Mouse (Mus musculus) forebrain, embryonic 15.5 days (tissue): ENCODE data around the gene Parp16. TPM values are rescaled to one million over a fixed set of nuclear protein-coding genes. Genes with fewer than 3 reads are reported as not detected.
"Not testable (repeated sequence)": the region's sequence is repeated elsewhere in the genome, so short reads cannot be mapped to it uniquely, and the experiment has no call there.

Experiments used
- ATAC-seq: fragments of 200-750 bp; cut with Nextera tagmentation; replicated peaks from 2 replicates; pipeline ENCODE4 v1.8.0; 2017; ENCODE audit warnings: mild to moderate bottlenecking, moderate TSS enrichment, moderate library complexity
- H3K27ac ChIP-seq: fragments of 300-500 bp; sonication (generic); replicated peaks from 2 replicates; pipeline ENCODE4 v1.5.1; 2015; ENCODE audit warnings: mild to moderate bottlenecking, inconsistent platforms
- H3K27me3 ChIP-seq: fragments of 300-500 bp; sonication (generic); 2 replicates; pipeline ENCODE4 v1.6.1; 2015; ENCODE audit warnings: inconsistent platforms
- H3K36me3 ChIP-seq: fragments of 300-500 bp; sonication (generic); 2 replicates; pipeline ENCODE4 v1.6.1; 2015; ENCODE audit warnings: mild to moderate bottlenecking, inconsistent platforms
- H3K4me1 ChIP-seq: fragments of 300-500 bp; sonication (generic); 2 replicates; pipeline ENCODE4 v1.6.1; 2015; ENCODE audit warnings: inconsistent platforms
- H3K4me2 ChIP-seq: fragments of 300-500 bp; sonication (generic); replicated peaks from 2 replicates; pipeline ENCODE4 v1.6.1; 2015; ENCODE audit warnings: mild to moderate bottlenecking, inconsistent platforms
- H3K4me3 ChIP-seq: fragments of 300-500 bp; sonication (generic); 2 replicates; pipeline ENCODE4 v1.5.1; 2015; ENCODE audit warnings: mild to moderate bottlenecking, inconsistent platforms
- H3K9ac ChIP-seq: fragments of 300-500 bp; sonication (generic); replicated peaks from 2 replicates; pipeline ENCODE4 v1.6.1; 2015; ENCODE audit warnings: mild to moderate bottlenecking, inconsistent platforms
- H3K9me3 ChIP-seq: fragments of 300-500 bp; sonication (generic); 2 replicates; pipeline ENCODE4 v1.6.1; 2016; ENCODE audit warnings: inconsistent platforms
- WGBS: fragments of 180-500 bp; shearing (Covaris S2); methylation state at CpG from one replicate; pipeline ENCODE4 v1.1.7; 2015; ENCODE audit warnings: mixed read lengths; 5-methylcytosine and 5-hydroxymethylcytosine counted together
- polyA plus RNA-seq: library from polyadenylated mRNA; unstranded; fragments of >200 nt; fragmentation: Nextera tagmentation; extraction: Ambion mirVana; gene quantifications from 2 replicates; pipeline ENCODE4 v1.2.1, GENCODE M21; 2015

Gene Parp16
- polyA plus RNA-seq, 1 experiment from 2014 or later: 4.9 TPM

DNA sequence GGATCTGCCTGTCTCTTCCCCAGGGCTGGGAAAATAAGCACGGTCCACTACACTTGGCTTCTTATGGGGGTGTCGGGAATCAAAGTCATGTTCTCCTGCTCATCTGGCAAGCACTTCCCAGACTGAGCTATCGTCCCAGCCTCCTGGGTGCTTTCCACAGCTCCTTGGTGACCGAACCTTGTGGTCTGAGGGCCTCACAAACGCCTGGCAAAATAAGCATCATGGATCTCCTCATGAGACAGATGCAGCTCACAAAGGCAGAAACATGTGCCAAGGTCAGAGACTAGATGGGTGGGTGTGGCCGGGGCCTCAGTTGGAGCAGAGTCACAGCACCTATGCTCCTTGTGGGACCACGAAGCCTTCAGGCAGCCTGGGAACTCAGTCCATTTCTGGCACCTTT, 64.2 kb downstream of the Parp16 start:
- H3K9ac ChIP-seq: no peak overlapping the region
- 85% methylated on average over 7 of the region's 7 CpGs for WGBS
- no peak overlapping the region for H3K27ac ChIP-seq
- no peak overlapping the region for H3K4me2 ChIP-seq
- H3K9me3 ChIP-seq: no peaks in the 10 kb centered on the region
- no peaks in the 10 kb centered on the region for H3K27me3 ChIP-seq
- no peaks in the 10 kb centered on the region for H3K36me3 ChIP-seq
- ATAC-seq: no peak
- H3K4me3 ChIP-seq: no peak overlapping the region
- H3K4me1 ChIP-seq: no peaks in the 10 kb centered on the region

DNA sequence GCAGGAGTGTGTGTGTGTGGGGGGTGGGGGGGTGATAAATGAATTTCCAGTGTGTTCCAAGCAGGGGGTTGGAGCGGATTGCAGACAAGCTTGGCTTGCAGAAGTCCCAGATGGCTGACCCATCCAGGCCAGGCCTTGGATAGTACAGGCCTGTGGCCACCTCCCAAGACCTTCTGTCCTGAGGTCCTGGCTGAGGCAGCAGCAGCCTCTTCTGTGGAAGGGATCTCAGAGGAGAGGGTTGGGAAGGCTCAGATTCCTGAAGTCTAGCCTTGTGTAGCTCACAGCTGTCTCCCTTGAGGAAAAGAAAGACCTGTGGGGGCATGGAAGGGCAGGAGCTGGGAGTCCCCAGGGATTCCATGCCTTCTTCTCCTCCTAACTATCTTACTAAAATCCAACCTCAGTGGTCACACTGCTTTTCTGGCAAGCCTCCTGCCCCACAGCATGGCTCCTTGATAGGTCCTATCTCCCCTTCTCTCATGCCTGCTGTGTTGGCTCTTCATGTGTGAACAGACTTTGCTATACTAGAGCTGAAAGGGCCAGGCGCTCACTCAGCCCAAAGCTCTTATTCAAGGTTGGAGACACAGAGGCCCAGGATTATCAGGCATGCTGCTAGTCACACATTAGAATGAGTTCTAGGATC, 66.6 kb downstream of the Parp16 start:
- Histone ChIP-seq H3K4me1 (peaks cover 4% of the 10 kb centered on the region; the same call in 1 of the 2 replicates), H3K27me3 (no peaks in the 10 kb centered on the region), H3K36me3 (no peaks in the 10 kb centered on the region), H3K4me3 (no peak overlapping the region), H3K9ac (no peak overlapping the region), H3K27ac (no peak overlapping the region), H3K4me2 (no peak overlapping the region), H3K9me3 (no peaks in the 10 kb centered on the region)
- whole genome bisulfite sequencing: 92% methylated on average over 2 of the region's 2 CpGs
- no peak for ATAC-seq

DNA sequence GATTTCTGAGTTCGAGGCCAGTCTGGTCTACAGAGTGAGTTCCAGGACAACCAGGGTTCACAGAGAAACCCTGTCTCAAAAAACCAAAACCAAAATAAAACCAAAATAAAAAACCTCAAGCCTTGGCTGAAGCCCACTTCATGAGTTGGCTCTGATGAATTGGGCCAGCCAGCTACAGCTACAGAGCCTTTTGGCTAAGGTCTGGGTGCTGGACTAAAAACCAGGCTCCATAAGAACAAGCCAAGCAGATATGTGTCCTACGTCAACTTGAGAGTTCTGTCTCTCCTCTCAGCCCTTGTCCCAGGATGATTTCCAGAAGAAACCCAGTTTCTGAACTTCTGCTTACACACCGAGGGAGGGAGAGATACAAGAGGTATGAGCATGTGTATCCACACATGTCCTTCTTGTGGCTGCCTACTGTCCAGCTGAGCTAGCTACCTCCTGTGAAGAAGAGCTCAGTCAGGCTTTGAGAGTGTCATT, 67.5 kb downstream of the Parp16 start:
- no peak overlapping the region for H3K4me3 ChIP-seq
- 94% methylated on average over 3 of the region's 3 CpGs for WGBS
- ATAC-seq: no peak

DNA sequence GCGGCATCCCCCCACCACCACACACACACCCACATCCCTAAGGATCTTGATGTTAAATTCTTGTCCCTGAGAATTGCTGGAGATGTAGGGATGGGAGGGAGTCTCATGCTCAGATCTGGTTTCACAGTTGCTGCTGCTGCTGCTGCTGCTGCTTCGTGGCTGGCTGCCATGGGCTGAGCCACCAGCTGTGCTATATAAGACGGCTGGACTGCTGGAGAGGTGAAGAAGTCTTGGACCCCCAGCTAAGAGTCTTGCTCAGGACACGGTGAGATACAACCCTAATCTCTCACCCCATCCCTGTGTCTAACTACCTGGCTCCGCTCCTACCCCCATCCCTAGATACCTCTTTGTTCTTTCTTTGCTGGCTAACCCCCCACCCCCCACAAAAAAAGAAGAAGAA, 69.8 kb downstream of the Parp16 start, which contains the start of gene Cilp:
Gene Cilp, plus strand, starts transcription at position 222 of the 400 bp plus-strand sequence.
- H3K27ac ChIP-seq: no peak within 1 kb of the TSS
- no peak within 1 kb of the TSS for H3K9ac ChIP-seq
- H3K4me2 ChIP-seq: no peak within 1 kb of the TSS
- H3K27me3 ChIP-seq: no peaks in the 10 kb centered on the region
- ATAC-seq: no peak
- no peak within 1 kb of the TSS for H3K4me3 ChIP-seq
- H3K36me3 ChIP-seq: no peaks in the 10 kb centered on the region
- peaks cover 25% of the 10 kb centered on the region for H3K4me1 ChIP-seq
- WGBS: 45% methylated on average over 5 of the region's 5 CpGs
- no peaks in the 10 kb centered on the region for H3K9me3 ChIP-seq

More for the DNA sequence above, 67.5 kb downstream of the Parp16 start:
- Histone ChIP-seq H3K9ac (no peak overlapping the region), H3K36me3 (no peaks in the 10 kb centered on the region), H3K27ac (no peak overlapping the region), H3K4me1 (peaks cover 11% of the 10 kb centered on the region), H3K4me2 (no peak overlapping the region), H3K27me3 (no peaks in the 10 kb centered on the region), H3K9me3 (no peaks in the 10 kb centered on the region)

DNA sequence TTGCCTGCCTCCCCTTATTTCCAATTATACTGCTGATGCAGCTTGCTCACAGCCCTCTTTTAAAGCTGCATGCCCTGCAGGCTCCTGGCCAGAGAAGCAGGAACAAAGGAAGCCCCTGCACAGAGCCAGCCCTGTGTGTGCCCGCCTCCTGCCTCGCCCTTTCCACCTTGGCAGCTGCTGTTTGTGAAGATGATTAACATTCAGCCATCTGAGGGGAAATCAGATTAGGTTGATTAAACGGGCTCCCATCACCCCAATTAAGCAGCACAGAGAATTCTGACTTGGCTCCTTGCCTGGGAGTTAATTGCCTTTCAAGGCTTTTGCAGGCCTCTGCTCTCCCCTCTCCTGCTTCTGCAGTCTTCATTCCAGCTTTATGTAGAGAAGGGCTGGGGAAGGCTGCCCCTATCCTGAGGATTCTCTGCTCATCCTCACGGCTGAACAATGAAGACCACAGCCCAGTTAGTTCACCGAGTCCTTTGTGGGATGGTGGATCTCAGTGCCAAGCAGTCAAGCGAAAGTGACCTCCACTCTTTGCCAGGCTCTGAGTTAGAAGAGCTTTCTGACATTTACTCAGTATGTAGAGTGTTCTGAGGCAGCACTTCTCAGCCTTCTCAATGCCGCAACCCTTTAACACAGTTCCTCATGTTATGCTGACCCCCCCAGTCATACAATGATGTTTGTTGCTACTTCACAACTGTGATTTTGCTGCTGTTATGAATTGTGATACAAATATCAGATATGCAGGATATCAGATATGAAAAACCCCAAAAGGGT, 72.8 kb downstream of the Parp16 start:
- no peak overlapping the region for H3K4me3 ChIP-seq
- H3K4me1 ChIP-seq: peaks cover 25% of the 10 kb centered on the region
- H3K9ac ChIP-seq: peak overlapping the region; percentile 19; the same call in 1 of the 2 replicates
- peak; percentile 97 for ATAC-seq
- H3K27me3 ChIP-seq: no peaks in the 10 kb centered on the region
- H3K4me2 ChIP-seq: no peak overlapping the region; the same call in 1 of the 2 replicates
- H3K9me3 ChIP-seq: no peaks in the 10 kb centered on the region
- no peaks in the 10 kb centered on the region for H3K36me3 ChIP-seq
- 4% methylated on average over 7 of the region's 7 CpGs for WGBS
- H3K27ac ChIP-seq: peak overlapping the region; percentile 96

DNA sequence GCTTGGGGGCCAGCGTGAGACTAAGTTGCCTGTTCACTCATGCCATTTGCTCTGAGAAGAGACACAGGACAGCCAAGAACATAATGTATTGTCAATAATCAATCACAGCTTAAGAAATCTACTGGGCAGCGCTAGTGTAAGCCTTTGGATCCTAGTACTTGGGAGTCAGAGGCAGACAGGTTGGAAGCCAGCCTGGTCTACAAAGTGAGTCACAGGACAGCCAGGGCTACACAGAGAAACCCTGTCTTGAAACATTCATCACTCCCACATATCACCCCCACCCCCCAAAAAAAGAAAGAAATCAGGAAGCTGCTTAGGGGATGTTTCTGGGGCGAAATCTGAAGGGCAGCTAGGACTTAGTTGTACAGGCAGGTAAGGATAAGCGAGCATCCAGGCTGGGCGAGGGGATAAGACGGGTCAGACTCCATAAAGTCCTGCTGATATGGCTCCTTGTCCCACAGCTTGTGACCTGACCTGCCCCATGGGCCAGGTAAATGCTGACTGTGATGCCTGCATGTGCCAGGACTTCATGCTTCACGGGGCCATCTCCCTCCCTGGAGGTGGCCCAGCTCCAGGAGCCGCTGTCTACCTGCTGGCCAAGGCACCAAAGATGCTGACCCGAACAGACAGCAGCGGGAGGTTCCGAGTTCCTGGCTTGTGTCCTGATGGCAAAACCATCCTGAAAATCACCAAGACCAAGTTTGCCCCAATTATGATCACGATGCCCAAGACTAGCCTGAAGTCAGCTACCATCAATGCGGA, 78.1 kb downstream of the Parp16 start:
- no peak overlapping the region for H3K27ac ChIP-seq
- H3K27me3 ChIP-seq: no peaks in the 10 kb centered on the region
- 89% methylated on average over 13 of the region's 13 CpGs for WGBS
- no peak overlapping the region for H3K9ac ChIP-seq
- H3K9me3 ChIP-seq: no peaks in the 10 kb centered on the region
- no peak overlapping the region for H3K4me3 ChIP-seq
- H3K4me1 ChIP-seq: peaks cover 8% of the 10 kb centered on the region
- ATAC-seq: no peak
- no peaks in the 10 kb centered on the region for H3K36me3 ChIP-seq
- H3K4me2 ChIP-seq: no peak overlapping the region

DNA sequence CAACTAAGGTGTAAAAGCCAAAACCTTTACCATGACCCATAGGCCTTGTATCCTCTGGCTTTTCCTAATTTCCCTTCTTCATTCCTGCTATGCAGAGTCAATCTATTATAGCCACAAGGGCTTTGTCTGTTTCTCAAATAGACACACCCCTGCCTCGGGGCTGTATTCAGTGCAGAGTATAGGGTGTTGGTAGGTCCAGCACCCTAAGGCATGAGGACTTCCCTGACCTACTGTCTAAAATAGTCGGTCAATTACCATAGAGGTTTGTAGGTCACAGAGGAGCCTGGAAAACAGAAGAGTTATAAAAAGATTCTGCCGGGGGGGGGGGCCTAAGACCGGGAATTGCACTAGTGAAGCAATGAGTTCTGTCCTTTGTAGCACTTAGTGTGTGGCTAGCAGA, 78.7 kb downstream of the Parp16 start:
- H3K4me3 ChIP-seq: no peak overlapping the region
- 77% methylated on average over 4 of the region's 4 CpGs for WGBS
- ATAC-seq: no peak

DNA sequence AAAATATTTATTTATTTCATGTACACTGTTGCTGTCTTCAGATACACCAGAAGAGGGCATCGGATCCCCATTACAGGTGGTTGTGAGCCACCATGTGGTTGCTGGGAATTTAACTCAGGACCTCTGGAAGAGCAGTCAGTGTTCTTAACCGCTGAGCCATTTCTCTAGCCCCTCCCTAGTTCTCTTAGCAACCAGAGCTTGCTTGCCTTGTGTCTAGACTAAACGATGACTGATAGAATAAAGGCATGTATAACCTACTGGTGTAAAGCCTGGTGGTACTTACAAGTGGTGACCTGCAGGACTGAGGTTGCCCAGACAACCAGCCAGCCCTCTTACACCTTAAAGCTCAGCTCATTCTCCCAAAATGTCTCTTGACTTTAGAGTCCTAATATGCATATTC, 79.7 kb downstream of the Parp16 start:
- H3K27ac ChIP-seq, H3K36me3 ChIP-seq, H3K4me1 ChIP-seq, H3K4me2 ChIP-seq, H3K9ac ChIP-seq, H3K27me3 ChIP-seq, H3K9me3 ChIP-seq, ATAC-seq, H3K4me3 ChIP-seq: not testable (repeated sequence)
- WGBS: 68% methylated on average over 3 of the region's 3 CpGs

More for the DNA sequence above, 78.7 kb downstream of the Parp16 start:
- Histone ChIP-seq H3K9me3 (no peaks in the 10 kb centered on the region), H3K4me2 (no peak overlapping the region), H3K27me3 (no peaks in the 10 kb centered on the region), H3K27ac (no peak overlapping the region), H3K36me3 (no peaks in the 10 kb centered on the region), H3K4me1 (peaks cover 1% of the 10 kb centered on the region), H3K9ac (no peak overlapping the region)

DNA sequence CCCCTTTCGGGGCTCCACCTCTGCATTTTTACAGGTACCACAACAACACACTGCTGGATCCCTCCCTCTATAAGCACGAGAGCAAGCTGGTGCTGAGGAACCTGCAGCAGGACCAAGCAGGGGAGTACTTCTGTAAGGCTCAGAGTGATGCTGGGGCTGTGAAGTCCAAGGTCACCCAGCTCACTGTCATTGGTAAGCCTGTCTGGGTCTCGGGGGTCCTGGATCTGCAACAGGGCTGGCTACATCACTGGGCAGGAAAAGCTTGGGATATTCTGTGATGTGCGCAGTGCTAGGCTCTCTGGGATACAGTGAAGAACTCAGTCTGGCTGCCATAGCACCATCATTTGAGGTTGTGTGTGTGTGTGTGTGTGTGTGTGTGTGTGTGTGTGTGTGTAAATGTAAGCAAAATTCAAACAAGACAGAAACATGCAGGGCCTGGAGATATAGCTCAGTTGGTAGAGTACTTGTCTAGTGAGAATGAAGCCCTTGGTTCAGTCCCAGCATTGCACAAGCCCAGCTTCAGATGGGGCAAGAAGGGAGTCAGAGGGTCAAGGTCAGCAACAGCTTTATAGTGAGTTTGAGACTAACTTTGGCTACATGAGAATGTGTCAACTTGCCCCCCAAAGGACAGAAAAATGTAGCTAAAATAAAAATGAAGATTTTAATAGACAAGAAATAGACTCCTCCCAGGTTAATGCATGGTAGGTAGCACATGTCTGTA, 80.8 kb downstream of the Parp16 start:
- H3K9ac ChIP-seq: no peak overlapping the region
- no peaks in the 10 kb centered on the region for H3K4me1 ChIP-seq
- no peak overlapping the region for H3K4me3 ChIP-seq
- ATAC-seq: no peak
- H3K4me2 ChIP-seq: no peak overlapping the region
- no peaks in the 10 kb centered on the region for H3K27me3 ChIP-seq
- H3K9me3 ChIP-seq: no peaks in the 10 kb centered on the region
- 85% methylated on average over 4 of the region's 4 CpGs for WGBS
- no peak overlapping the region for H3K27ac ChIP-seq
- no peaks in the 10 kb centered on the region for H3K36me3 ChIP-seq

DNA sequence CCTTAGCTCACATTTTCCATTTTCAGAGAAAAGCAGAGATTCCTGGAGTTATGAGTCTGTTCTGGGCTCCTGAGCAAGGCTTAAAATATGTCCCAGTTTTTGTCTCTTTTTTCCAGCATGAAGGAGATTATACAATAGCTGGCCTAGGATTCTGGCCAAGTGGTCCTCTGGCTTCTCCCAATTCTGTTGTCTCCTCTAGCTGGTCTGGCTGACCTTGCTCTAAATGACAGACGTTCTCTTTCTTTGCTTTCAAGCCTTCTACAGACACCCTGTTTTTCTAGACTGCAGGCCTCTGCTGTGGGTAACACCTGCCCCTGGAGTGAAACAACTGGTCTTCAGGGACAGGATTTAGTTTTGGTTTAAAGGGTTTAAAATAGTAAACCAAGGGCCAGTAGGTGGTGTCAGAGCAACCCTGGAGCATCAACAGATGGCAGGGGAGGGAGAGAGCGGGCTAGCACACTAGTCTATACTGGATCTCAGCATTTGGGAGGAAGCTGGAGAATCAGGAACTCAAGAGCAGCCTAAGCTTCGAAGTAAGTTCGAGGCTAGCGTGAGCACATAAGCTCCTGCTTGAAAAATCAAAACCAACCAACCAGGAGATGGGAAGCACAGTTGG, 86.5 kb downstream of the Parp16 start:
- H3K9ac ChIP-seq: no peak overlapping the region
- H3K27ac ChIP-seq: no peak overlapping the region; the same call in 1 of the 2 replicates
- 0 out of 2 replicates have a peak, but pooled peaks have one; percentile 23 for ATAC-seq
- H3K4me2 ChIP-seq: no peak overlapping the region
- no peak overlapping the region for H3K4me3 ChIP-seq
- no peaks in the 10 kb centered on the region for H3K36me3 ChIP-seq
- no peaks in the 10 kb centered on the region for H3K4me1 ChIP-seq
- no peaks in the 10 kb centered on the region for H3K9me3 ChIP-seq
- 71% methylated on average over 5 of the region's 5 CpGs for WGBS
- H3K27me3 ChIP-seq: no peaks in the 10 kb centered on the region

DNA sequence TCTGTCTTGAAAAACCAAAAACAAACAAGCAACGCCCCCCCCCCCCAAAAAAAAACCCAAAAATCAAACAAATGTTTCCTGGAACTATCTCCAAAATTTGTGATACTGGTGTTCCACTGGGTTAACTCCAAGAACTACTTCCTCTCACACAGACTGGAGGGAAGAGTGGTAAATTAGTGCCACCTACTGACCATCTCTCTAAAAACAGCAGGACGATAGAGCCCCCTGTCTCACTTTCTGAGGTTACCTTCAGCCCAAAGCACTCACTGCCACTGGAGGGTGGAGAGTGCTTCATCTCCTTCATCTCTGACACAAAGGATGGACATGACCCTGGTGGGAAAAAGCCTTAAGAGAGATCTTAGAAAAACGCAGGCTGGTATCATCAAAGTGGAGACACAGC, 88.1 kb downstream of the Parp16 start:
- H3K36me3 ChIP-seq: no peaks in the 10 kb centered on the region
- no peaks in the 10 kb centered on the region for H3K4me1 ChIP-seq
- WGBS: 3% methylated on average over 3 of the region's 3 CpGs
- no peak overlapping the region for H3K9ac ChIP-seq
- H3K4me3 ChIP-seq: no peak overlapping the region
- no peaks in the 10 kb centered on the region for H3K27me3 ChIP-seq
- peak; percentile 66; the same call in 1 of the 2 replicates for ATAC-seq
- no peaks in the 10 kb centered on the region for H3K9me3 ChIP-seq
- H3K4me2 ChIP-seq: no peak overlapping the region
- H3K27ac ChIP-seq: no peak overlapping the region
